Mouse (Mus musculus) stomach, embryonic 16.5 days (tissue): ENCODE results near the gene Ticam1. TPM values are rescaled to one million over a fixed set of nuclear protein-coding genes. Genes with fewer than 3 reads are reported as not detected.

Source experiments
- ATAC-seq: fragments of 200-750 bp; cut with Nextera tagmentation; 2 replicates; pipeline ENCODE4 v1.8.0; 2017; ENCODE audit warnings: moderate number of reproducible peaks, moderate TSS enrichment; ENCODE audit not compliant: insufficient read depth, low FRiP score
- H3K27ac ChIP-seq: fragments of 300-500 bp; sonication (generic); 2 replicates; pipeline ENCODE4 v1.5.1; 2014; ENCODE audit warnings: low read length
- H3K27me3 ChIP-seq: fragments of 300-500 bp; sonication (generic); 2 replicates; pipeline ENCODE4 v1.6.1; 2014; ENCODE audit warnings: low read length, control low read depth, mixed read lengths; ENCODE audit not compliant: control insufficient read depth, insufficient read depth
- H3K36me3 ChIP-seq: fragments of 300-500 bp; sonication (generic); 2 replicates; pipeline ENCODE4 v1.6.1; 2014; ENCODE audit warnings: low read length; ENCODE audit not compliant: control insufficient read depth, insufficient read depth
- H3K4me1 ChIP-seq: fragments of 300-500 bp; sonication (generic); 2 replicates; pipeline ENCODE4 v1.6.1; 2014; ENCODE audit warnings: low read length, control low read depth, mixed read lengths; ENCODE audit not compliant: control insufficient read depth, insufficient read depth
- H3K4me2 ChIP-seq: fragments of 300-500 bp; sonication (generic); 2 replicates; pipeline ENCODE4 v1.6.1; 2014; ENCODE audit warnings: low read depth, low read length, mixed read lengths
- H3K4me3 ChIP-seq: fragments of 300-500 bp; sonication (generic); replicated peaks from 2 replicates; pipeline ENCODE4 v1.5.1; 2014; ENCODE audit warnings: mild to moderate bottlenecking, low read length
- H3K9ac ChIP-seq: fragments of 300-500 bp; sonication (generic); 2 replicates; pipeline ENCODE4 v1.6.1; 2014; ENCODE audit warnings: low read length
- H3K9me3 ChIP-seq: fragments of 300-500 bp; sonication (generic); replicated peaks from 2 replicates; pipeline ENCODE4 v1.6.1; 2016; ENCODE audit warnings: low read length, control low read depth; ENCODE audit not compliant: control insufficient read depth
- WGBS: fragments of 180-500 bp; shearing (Covaris S2); extraction: QIAGEN DNeasy Blood & Tissue Kit; methylation state at CpG from one replicate; pipeline ENCODE4 v1.1.7; 2014; 5-methylcytosine and 5-hydroxymethylcytosine counted together
- polyA plus RNA-seq: library from polyadenylated mRNA; unstranded; fragments of >200 nt; fragmentation: Nextera tagmentation; extraction: Ambion mirVana; gene quantifications from 2 replicates; pipeline ENCODE4 v1.2.1, GENCODE M21; 2015

The Ticam1 gene
- polyA plus RNA-seq, 1 experiment from 2014 or later, result 7.6 TPM

GRCm38 (mm10) chr17:56303847-56304586 lies 27.4 kb upstream of the Ticam1 start:
- H3K9ac ChIP-seq, result peak overlapping the region; percentile 80
- peak overlapping the region; percentile 66 for H3K4me3 ChIP-seq
- under 1% methylated on average over 68 of the region's 68 CpGs for WGBS
- H3K36me3 ChIP-seq, result 0 out of 2 replicates have a peak, but pooled peaks cover 3% of the 10 kb centered on the region
- peak; percentile 94 for ATAC-seq
- peaks cover 49% of the 10 kb centered on the region for H3K4me1 ChIP-seq
- H3K27me3 ChIP-seq, result no peaks in the 10 kb centered on the region
- H3K9me3 ChIP-seq, result no peaks in the 10 kb centered on the region
- H3K4me2 ChIP-seq, result peak overlapping the region; percentile 99
- H3K27ac ChIP-seq, result peak overlapping the region; percentile 93

DNA sequence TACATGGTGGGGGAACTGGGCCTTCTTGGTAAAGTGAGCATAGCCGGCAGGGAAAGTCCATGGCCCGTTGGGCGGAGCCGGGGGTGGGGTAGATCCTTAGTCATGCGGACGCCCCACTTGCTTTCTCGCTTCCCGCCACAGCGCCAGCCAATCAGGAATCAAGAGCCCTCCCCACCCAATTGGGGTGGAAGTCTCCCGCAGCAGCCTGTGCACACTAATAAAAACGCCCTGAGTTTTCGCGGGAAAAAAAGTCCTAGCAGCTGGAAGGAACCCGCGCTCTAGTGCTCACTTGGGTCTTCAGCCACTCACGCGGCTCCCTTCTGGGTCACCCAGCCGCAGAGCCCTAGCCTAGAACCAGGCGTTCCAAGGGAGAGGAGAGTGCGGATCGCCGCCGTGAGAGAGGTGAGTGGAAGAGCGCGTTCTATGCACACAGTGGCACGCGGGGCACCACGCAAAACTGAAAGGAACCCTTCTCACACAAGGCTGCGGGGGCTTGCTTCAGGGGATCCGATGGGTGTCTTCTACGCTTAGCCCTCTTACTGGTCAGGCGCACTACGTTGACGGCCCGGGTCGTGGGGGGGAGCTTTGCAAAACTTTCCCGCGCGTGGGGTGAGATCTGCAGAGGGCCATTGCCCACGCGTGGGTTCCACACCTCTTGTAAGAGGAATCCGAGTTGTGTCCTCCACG lies 26.7 kb upstream of the Ticam1 start, which contains the start of gene Uhrf1:
Gene Uhrf1 (plus strand): TSS at position 162 of the 687 bp plus-strand sequence.
- Histone ChIP-seq H3K27me3 (no peaks in the 10 kb centered on the region), H3K4me1 (peaks cover 43% of the 10 kb centered on the region), H3K4me2 (peak within 1 kb of the TSS; percentile 99), H3K27ac (peak within 1 kb of the TSS; percentile 93), H3K4me3 (peak within 1 kb of the TSS; percentile 66), H3K36me3 (no peaks in the 10 kb centered on the region), H3K9me3 (no peaks in the 10 kb centered on the region), H3K9ac (peak within 1 kb of the TSS; percentile 80)
- ATAC-seq, result peak; percentile 81
- WGBS, result under 1% methylated on average over 43 of the region's 43 CpGs

DNA sequence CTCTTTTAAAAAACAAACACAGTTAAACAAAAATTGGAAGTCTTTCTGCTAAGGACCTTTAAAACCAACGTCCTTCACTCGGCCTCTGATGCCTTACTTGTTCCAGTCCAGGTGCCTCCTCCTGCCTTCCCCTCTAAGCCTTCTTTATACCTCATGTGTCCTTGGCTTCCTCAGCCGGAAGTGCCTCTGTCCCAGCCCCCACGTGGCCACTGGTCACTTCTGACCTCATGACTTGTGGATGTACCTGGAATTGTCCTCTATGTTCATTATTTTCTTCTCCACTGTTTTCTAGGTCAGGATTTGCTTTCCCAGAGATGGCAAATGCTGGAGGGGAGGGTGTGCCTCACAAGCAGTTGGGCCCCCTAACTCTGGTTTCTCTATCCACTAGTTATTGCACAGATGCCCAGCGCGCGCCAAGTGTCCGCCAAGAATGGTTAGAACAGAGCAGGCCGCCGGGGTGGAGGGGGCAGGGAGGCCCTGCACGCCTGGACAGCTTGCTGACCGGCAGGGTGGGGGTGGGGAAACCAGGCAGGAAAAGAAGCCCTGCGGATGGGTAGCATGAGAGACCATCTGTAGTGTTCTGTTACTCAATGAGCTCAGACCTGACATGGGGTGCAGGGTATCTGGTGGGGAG lies 25.9 kb upstream of the Ticam1 start:
- peak overlapping the region; percentile 56 for H3K9ac ChIP-seq
- peaks cover 36% of the 10 kb centered on the region for H3K4me1 ChIP-seq
- H3K4me3 ChIP-seq, result peak overlapping the region; percentile 66
- H3K27me3 ChIP-seq, result no peaks in the 10 kb centered on the region
- H3K4me2 ChIP-seq, result peak overlapping the region; percentile 99
- H3K36me3 ChIP-seq, result no peaks in the 10 kb centered on the region
- peak overlapping the region; percentile 93 for H3K27ac ChIP-seq
- ATAC-seq, result peak; percentile 12; the same call in 1 of the 2 replicates
- 21% methylated on average over 13 of the region's 13 CpGs for WGBS
- H3K9me3 ChIP-seq, result no peaks in the 10 kb centered on the region

DNA sequence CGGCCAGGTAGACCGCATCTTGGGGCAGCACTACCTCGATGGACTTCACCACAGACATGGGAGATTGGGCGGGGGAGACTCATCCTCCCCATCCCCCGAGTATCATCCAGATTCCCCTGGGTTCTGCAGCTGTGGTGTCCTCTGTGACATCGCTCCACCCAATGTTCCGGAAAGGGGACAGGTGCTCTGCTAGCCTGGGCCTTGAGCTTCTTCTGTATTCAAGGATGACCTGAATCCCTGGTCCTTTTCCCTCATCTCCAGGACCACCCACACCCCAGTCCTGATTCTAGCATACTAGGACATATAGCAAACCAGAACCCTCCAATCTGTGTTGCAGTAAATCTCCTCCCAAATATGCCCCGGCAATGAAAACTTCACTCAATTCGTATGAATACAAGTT lies 23.6 kb upstream of the Ticam1 start, which contains the start of gene Arrdc5:
Gene Arrdc5 (minus strand): TSS at position 101 of the 400 bp plus-strand sequence.
- H3K27me3 ChIP-seq, result no peaks in the 10 kb centered on the region
- WGBS, result 89% methylated on average over 9 of the region's 9 CpGs
- no peak within 1 kb of the TSS for H3K4me3 ChIP-seq
- ATAC-seq, result no peak
- no peak within 1 kb of the TSS for H3K27ac ChIP-seq
- no peaks in the 10 kb centered on the region for H3K36me3 ChIP-seq
- no peak within 1 kb of the TSS for H3K9ac ChIP-seq
- peaks cover 14% of the 10 kb centered on the region for H3K4me1 ChIP-seq
- no peaks in the 10 kb centered on the region for H3K9me3 ChIP-seq
- no peak within 1 kb of the TSS for H3K4me2 ChIP-seq

DNA sequence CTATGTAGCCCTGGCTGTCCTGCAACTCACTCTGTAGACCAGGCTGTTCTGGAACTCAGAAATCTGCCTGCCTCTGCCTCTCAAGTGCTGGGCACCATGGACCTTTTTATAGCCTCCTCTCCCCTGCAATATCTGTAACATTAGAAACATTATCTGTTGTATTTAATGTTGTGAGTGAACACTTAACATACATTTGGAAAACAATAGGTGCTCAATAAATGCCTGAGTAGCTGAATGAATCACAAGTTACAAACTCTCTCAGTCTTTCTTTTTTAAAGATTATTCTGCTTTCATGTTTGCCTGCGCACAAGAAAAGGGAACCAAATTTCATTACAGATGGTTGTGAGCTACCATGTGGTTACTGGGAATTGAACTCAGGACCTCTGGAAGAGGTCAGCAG lies 21.7 kb upstream of the Ticam1 start:
- no peaks in the 10 kb centered on the region for H3K27me3 ChIP-seq
- H3K4me2 ChIP-seq, result no peak overlapping the region
- H3K4me1 ChIP-seq, result peaks cover 7% of the 10 kb centered on the region
- no peaks in the 10 kb centered on the region for H3K36me3 ChIP-seq
- H3K4me3 ChIP-seq, result no peak overlapping the region
- no peak overlapping the region for H3K9ac ChIP-seq
- 95% methylated on average over 1 of the region's 1 CpGs for WGBS
- H3K27ac ChIP-seq, result no peak overlapping the region
- no peak for ATAC-seq
- H3K9me3 ChIP-seq, result no peaks in the 10 kb centered on the region

DNA sequence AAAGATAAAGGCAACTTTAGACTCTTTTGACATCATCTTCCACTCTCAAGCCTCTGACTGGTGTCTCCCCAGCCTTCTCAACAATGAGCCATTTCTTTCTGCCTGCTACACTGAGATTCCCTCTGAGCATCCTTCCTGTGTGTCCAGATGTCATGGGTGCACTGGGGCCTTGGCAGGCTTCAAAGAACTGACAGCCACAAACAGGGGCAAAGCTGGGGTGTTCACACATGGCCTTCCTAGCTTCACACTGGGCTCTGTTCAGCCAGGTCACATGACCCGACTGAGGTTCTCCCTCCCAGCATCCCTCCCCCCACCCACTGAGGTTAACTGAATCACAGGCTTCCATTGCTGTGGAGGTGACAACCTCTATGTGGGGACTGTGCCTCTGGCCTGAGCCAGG lies 19.6 kb upstream of the Ticam1 start:
- H3K27ac ChIP-seq, result no peak overlapping the region
- H3K4me2 ChIP-seq, result no peak overlapping the region
- no peaks in the 10 kb centered on the region for H3K36me3 ChIP-seq
- no peak overlapping the region for H3K9ac ChIP-seq
- H3K4me3 ChIP-seq, result no peak overlapping the region
- H3K27me3 ChIP-seq, result no peaks in the 10 kb centered on the region
- ATAC-seq, result no peak
- 55% methylated on average over 1 of the region's 1 CpGs for WGBS
- peaks cover 4% of the 10 kb centered on the region for H3K4me1 ChIP-seq
- H3K9me3 ChIP-seq, result no peaks in the 10 kb centered on the region

GRCm38 (mm10) chr17:56294241-56294640 lies 17.7 kb upstream of the Ticam1 start:
- H3K27me3 ChIP-seq, result no peaks in the 10 kb centered on the region
- no peaks in the 10 kb centered on the region for H3K9me3 ChIP-seq
- whole genome bisulfite sequencing, result 89% methylated on average over 19 of the region's 19 CpGs
- no peak overlapping the region for H3K4me3 ChIP-seq
- H3K36me3 ChIP-seq, result no peaks in the 10 kb centered on the region
- H3K9ac ChIP-seq, result no peak overlapping the region
- H3K4me2 ChIP-seq, result no peak overlapping the region
- ATAC-seq, result no peak
- peaks cover 12% of the 10 kb centered on the region for H3K4me1 ChIP-seq
- H3K27ac ChIP-seq, result no peak overlapping the region

- Histone ChIP-seq H3K27ac (no peak overlapping the region), H3K4me1 (peaks cover 20% of the 10 kb centered on the region), H3K4me2 (no peak overlapping the region), H3K9ac (no peak overlapping the region), H3K9me3 (no peaks in the 10 kb centered on the region), H3K27me3 (no peaks in the 10 kb centered on the region), H3K36me3 (no peaks in the 10 kb centered on the region), H3K4me3 (no peak overlapping the region)
- ATAC-seq, result no peak
- WGBS, result 76% methylated on average over 1 of the region's 1 CpGs
Measured at GRCm38 (mm10) chr17:56293291-56293690, 16.7 kb upstream of the Ticam1 start.
